Mouse (Mus musculus): ENCODE measurements at regions not wholly inside any gene's neighbourhood (a gene's known extent, or its start where the extent isn't known, plus 50 kb on each side); places are given as distances from the start of the nearest gene placed in this dataset.

DNA sequence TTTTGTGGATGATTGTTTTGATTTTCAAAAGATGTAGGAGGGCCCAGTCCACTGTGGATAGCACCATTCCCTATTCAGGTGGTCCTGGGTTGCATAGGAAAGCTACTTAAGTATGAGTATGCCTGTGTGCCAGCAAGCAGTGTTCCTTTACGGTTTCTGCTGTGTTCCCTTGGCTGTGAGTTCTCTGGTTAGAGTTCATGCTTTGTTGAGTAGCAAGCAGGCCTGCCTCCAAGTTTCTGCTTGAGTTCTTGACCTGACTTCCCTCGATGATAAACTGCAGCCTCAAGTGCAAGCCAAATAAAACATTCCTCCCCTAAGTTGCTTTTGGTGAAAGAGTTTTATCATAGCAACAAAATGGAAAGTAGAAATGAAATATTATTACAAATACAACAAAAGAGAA, 744.9 kb upstream of the Chrm3 start:
- TF ChIP-seq MAFK (IDR thresholded peaks at IDR 0.05; ENCODE audit: borderline replicate concordance, low read depth, low read length) (no peak), POLR2A (IDR thresholded peaks at IDR 0.05; ENCODE audit: control insufficient read depth in 1 of 2, insufficient read depth in 1 of 2, low read depth in 1 of 2, low read length in 2 of 2, poor library complexity in 1 of 2) (no peak), HCFC1 (IDR thresholded peaks at IDR 0.05; ENCODE audit: low read depth, low read length) (no peak), NELFE (IDR thresholded peaks at IDR 0.05; ENCODE audit: low read depth, low read length) (no peak), CTCF (IDR thresholded peaks at IDR 0.05 in 2 of 3, conservative IDR thresholded peaks at IDR 0.05 in 1 of 3; ENCODE audit: control insufficient read depth in 1 of 3, insufficient read depth in 1 of 3, low read depth in 2 of 3, low read length in 3 of 3, poor library complexity in 1 of 3, severe bottlenecking in 1 of 3) (no peak), ZKSCAN1 (IDR thresholded peaks at IDR 0.05; ENCODE audit: low read depth, low read length) (no peak), E2F4 (IDR thresholded peaks at IDR 0.05; ENCODE audit: borderline replicate concordance, low read depth, low read length) (no peak), EP300 (IDR thresholded peaks at IDR 0.05; ENCODE audit: low read depth in 1 of 2, low read length in 2 of 2) (no peak), ZC3H11A (IDR thresholded peaks at IDR 0.05; ENCODE audit: low read depth, low read length) (no peak), CHD1 (IDR thresholded peaks at IDR 0.05; ENCODE audit: low read depth, low read length) (no peak)
